Mouse (Mus musculus) granulocyte monocyte progenitor cell, adult 5-6 weeks (primary cell): ENCODE measurements at regions not wholly inside any gene's neighbourhood (a gene's known extent, or its start where the extent isn't known, plus 50 kb on each side); places are given as distances from the start of the nearest gene placed in this dataset.

Experiments used
- ATAC-seq: replicated peaks from 2 replicates; pipeline ENCODE4 v1.8.0; 2016; ENCODE audit warnings: mild to moderate bottlenecking, moderate TSS enrichment, inconsistent platforms; ENCODE audit not compliant: poor library complexity, severe bottlenecking

DNA sequence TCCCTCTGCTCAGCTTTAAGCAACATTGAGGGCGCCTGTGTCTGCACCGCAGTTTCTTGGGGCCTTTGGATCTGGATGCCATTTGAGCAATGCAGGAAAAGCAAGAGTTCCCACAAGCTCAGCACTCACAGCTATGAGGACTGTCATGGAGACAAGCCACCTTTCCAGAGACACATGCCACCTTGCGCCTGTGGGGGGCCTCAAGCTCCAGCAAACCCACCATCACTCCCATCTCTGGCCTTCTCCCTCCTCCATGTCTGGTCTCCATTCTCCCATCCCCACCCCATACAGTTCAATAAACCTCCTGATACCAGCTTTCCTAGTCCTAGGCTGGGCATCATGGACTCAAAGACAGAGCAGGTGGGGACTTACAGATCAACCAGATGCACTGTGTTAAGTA, 97.8 kb downstream of the Wdr11 start:
- ATAC-seq, result no peak

DNA sequence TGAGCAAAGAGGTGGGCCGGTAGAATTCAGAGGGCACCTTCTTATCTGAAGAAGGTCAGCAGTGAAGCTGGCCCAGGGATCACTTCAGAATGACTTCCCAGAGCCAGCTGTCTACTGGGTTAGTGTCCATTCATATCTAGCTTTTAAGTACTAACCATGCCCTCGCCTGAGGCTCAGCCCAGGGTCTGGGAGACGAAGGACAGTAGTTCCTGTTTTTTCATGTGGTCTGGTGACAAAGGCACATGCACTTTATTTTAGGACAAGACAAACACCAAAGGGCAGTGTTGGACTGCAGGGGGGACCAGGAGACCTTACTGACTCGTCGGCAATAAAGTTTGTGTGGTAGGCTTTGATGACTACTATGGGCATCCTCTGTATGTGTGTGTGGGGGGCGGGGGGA, 99.2 kb downstream of the Wdr11 start:
- ATAC-seq, result peak; percentile 54

DNA sequence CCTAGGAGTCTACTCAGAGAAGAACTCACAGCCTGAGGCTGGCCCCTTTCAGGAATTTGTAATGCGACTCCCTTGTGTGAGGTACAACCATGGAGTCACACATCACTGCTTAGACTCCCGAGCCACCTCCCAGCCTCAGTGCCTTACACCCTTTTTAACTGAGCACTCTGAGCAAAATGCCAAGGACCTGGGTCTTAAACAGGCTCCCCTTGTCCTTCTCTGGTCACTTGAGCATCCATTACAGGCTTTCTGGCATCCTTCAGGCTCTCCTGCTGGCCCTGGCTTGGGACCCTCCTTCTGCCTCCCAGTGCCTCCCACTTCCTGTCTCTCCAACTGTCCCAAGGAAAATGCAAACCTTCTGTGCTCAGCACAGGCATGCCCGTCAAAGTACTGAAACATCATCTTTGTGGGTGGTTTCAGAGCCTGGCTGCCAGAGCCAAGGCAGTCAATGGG, 100.0 kb downstream of the Wdr11 start:
- ATAC-seq, result no peak

DNA sequence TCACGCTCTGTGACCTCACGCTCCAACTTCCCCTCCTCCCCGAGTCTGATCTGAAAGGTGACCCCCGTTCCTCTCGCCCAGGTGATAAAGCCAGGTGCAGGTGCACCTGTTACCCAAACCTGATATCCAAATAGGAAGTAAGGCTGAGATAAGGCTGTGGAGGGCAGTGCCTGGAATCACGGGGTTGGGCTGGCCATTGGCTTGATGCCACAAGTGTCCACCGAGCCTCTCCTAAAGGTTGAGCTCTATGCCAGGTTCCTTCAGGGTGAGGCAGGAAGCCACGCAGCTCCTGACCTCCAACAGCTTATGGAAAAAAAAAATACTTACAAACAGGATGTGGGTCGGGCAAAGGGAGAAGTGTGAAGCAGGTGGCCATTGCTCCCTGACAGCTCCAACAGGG, 102.0 kb downstream of the Wdr11 start:
- ATAC-seq, result peak; percentile 15; the same call in 1 of the 2 replicates

DNA sequence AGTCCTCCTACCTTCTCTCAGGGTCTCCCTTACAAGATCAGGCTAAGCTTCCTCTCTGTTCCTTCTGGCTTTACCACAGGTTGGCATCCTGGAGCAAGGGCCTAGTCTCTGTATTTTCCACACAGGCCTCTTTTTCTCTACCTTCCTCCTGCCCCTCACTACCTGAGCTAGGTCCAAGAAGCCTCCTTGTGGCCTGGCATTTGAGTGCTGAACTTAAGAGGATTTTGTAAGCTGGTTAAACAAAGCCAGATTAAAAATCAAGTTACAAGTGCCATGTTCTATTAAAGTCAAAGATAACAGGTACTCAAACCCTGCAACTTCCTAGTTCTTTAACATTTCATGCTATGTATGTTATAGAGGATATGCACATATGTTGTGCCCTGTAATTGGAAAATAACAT, 102.5 kb downstream of the Wdr11 start:
- ATAC-seq, result no peak

DNA sequence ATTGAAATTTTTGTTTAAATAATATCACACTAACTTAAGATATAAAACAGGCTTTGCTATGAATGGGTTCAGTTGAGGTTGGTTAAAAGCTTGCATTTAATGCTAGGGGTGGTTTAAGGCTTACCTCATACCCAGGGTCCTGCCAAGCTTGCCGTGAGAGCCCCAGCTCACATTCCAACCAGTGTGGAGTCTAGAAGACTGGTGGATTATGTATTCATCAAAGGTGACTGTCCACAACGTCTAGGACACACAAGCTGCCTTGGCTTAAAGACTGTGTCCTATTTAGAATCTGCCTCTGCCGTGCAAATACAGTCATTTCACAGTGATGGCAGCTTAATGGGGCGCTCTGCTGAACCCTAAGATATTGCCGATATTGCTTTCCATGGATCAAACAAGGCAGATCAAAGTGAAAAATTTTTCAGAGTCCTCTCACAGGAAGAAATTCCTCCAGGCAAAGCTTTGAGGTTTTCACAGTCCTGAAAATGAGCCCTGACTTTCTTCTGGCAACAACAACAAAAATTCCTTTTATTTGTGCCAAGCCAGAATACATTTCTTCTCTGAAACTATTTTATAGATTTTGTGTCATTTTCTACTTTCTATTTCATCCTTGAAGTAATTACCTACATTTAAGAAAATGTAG, 108.4 kb downstream of the Wdr11 start:
- ATAC-seq, result no peak

DNA sequence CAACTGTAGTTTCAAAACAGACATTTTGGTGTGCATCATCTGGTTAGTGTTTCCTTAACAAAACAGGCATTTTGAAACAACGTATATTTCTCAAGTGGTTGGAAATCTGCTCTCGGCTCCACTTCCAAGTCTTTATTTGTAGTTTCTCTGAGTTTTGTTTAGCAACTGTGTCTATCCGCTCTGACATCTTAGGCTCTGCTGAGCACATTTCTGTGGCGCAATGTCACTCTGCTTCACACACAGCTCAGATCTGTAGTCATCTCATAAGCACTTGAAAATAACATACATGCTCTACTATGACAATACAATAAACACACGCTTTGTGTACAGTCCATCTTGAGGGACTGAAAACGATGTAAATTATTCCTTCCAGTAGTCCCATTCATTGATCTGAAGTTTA, 135.9 kb downstream of the Wdr11 start:
- no peak for ATAC-seq

DNA sequence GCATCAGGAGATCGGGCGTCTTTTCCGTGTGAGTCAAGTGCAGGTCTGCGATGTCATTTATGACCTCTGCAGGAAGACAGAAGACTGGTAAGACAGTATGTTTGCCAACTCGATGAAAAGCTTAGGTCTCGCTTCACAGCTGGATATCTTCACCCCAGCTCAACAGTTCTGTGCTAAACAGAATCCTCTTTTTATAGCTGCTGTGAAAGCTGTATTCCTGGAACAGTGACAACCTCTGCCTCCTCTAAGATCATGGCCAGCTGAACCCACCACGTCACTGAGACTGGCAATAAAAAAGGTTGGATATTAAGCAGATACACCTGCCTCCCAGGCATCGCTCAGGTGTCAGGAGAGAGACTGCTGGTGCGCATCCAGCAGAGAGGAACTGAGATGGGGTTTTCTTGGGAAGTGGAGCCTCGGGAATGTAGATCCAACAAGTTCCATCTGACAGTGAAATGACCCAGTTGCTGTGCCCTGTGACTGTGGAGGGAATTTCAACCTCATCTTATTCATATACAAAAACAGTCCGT, 138.1 kb downstream of the Wdr11 start:
- no peak for ATAC-seq

DNA sequence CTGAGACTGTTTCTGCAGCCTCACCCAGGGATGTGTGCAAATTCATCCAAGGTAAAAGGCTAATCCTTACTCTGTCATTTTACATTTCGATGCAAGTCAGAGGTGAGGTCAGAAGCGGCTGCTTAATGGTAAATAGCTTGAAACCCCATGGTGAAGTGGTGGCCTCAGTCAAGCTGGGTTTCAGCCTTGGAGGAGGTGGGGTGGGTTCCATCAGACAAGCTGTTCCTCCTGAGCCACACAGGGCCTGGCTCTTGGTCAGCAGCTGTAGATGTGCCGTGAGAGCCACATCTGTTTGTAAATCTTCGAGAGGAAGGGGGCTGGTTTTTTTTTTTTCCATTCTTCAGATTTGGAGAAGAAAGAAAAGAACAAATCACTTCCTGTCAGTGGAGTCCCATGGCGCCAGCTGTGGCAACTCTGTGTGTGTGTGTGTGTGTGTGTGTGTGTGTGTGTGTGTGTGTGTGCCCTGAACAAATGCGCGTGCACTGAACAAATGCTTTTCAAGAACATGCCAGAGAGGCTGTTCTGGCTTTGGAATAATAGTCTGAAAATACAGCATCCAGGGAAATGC, 139.2 kb downstream of the Wdr11 start:
- no peak for ATAC-seq

DNA sequence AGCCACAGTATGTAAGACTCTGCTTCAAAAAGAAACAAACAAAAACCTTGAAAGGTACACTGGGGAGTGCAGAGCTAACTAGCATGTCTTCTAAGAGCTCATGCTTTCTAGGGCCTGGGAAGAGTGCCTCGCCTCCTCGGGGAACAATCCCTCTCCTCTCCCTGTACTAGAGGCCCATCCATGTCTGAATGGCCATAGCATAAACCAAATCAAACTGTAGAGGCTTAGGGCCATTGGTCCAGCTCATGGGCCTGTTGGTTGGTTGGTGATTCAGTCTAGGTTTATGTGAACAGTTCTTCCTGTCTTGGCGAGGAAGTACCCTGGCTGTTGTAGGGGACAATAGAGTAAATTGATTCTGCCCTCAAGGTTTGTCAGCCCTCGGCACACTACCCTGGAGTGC, 151.0 kb downstream of the Wdr11 start:
- no peak for ATAC-seq

DNA sequence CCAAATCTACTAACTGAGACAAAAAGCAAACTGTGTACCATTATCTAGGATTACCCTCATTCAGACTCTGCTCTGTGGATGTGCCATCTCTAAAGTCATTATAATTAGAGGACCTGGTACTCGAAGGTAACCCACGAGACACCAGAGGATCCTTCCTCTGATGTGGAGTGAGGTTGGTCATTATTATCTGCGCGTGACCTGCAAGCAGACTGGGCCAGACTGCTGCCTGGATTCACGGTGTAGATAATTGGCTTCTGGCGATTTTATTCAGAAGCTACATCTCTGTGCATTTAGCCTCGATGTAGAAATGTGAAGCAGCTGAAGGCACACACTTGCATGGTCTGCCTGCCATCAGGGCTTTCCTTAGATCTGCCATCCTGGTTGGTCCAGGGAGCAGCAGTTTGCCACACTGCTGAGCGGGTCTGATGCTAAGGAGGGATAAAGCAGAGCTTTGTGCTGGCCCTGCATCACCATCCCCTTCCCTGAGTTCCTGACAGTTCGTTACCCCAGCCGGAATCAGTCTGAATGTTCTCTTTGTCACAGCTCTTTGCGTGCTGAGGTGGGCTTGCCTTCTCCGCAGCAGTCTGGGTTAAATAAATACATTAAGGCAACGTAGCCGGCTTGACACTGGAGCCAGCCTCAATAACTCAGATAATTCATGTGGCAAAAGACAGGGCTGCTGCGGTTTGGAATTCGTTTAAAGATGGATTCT, 152.4 kb downstream of the Wdr11 start:
- ATAC-seq, result no peak

DNA sequence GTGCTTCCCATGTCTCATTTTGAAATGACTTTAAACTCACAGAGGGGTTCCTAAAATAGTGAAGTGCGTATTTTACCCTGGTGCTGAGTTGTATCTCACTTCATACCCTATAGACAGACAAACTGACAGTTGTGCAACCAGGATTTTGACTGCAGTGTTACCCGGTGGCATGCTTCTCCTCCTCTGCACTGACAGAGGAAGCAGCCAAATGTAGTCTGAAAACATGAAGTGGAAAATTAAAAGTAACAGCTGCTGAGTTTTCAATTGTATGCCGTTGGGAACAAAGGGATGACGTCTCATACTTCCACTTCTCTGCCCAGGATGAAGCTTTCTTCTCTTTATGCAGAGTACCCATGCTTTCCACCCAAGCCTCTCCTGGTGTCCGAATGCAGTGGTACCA, 155.0 kb downstream of the Wdr11 start:
- ATAC-seq, result peak; percentile 82

DNA sequence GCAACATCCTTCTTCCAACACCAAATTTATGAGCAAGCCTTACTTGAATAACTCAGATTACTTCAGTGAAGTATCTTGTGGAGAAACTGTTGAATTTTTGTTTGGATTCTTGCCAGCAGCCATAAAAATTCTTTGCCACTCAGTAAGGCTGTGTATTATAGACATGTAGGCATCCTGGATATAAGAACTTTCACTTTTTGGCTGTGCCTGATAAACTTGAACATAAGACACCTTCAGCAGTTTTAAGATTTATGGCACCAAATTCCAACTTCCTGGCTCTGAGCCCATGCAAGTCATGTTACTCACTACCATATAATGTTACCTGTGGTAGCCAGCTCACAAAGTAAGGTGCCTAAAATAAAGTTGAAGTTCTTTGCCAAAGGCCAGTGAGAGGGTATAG, 159.3 kb downstream of the Wdr11 start:
- no peak for ATAC-seq

DNA sequence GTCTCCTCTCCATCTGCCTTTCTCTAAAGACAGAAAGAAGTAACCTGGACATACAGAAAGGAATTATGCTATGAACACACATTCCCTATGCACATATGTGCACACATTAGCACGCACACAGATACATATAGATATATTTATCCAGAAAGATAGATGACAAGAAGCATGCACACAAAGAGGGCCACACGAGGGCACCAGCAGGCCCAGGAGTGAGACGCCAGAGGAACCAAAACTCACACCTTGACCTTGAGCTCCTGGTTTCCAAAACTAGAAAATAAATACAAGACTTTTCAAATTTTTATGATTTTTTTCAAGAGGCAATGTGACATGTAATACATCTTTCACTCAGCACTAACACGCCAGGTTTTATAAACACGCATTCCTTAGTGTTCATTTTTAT, 163.1 kb downstream of the Wdr11 start:
- no peak for ATAC-seq

DNA sequence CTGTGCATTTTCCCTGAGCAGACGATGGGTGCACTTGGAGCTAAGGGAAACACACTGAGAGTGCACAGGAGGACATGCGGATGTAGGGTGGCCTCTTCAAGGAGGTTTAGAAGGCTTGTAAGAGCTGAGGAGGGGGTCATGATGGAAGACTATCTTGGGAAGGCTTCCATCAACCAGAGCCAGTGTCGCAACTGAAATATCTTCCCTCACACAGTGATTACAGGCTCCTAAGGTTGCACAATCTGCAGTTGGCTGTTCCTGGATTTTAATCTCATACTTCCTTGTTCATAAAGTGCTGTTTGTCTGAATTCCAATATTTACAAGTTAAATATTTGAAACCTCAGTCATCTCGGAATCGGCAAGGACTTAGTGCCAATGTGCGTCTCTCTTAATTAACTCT, 164.5 kb downstream of the Wdr11 start:
- ATAC-seq, result peak; percentile 54

DNA sequence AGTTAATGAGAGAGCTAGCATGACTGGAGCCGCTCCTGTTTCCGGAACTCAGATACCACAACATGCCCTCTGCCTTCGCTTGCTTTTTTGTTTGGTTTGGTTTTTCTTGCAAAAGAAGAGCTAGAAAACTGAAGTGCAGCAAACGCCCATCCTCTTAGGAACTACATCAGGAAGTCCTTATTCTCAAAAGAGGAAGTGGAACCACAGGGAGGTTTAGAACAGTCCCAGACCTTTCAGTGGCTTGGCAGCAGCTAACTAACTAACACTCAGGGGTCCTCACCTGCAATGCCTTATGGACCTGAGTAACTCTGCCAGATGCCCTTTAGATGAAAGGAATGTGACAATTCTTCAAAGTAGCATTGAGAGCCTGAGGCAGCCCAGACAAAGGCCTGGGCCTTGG, 168.2 kb downstream of the Wdr11 start:
- peak; percentile 78 for ATAC-seq

DNA sequence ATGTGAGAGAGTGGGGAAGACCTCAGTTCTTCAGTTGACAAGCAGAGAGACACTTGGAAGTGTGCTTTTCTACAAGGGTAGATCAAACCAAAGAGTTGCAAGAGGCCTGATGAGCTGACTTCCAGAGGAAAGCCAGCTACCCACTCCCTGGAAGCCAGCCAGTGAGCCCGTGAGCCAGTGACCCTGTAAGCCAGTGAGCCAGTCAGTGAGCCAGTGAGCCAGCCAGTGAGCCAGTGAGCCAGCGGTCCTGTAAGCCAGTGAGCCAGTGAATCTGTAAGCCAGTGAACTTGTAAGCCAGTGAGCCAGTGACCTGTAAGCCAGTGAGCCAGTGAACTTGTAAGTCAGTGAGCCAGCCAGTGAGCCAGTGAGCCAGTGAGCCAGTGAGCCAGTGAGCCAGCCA, 168.7 kb downstream of the Wdr11 start:
- peak; percentile 6; the same call in 1 of the 2 replicates for ATAC-seq

DNA sequence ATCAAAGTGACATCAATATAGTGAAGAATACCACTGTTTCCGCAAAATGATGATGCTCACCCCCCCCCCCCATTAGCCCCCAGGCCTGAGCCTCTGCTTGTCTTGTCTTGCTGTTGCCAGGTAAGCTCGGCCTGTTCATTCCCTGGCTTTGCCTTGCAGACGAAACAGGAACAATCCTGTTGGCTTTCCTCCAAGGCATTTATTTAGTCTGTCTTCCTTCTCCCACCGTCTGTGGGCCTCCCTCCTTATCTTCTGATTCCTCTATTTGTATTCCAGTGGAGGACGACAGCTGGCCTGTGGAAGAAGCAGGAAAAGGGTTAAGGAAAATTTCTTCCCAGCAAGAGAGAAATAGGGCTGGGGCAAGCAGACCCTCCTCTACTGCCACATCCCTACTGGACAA, 172.1 kb downstream of the Wdr11 start:
- no peak for ATAC-seq

DNA sequence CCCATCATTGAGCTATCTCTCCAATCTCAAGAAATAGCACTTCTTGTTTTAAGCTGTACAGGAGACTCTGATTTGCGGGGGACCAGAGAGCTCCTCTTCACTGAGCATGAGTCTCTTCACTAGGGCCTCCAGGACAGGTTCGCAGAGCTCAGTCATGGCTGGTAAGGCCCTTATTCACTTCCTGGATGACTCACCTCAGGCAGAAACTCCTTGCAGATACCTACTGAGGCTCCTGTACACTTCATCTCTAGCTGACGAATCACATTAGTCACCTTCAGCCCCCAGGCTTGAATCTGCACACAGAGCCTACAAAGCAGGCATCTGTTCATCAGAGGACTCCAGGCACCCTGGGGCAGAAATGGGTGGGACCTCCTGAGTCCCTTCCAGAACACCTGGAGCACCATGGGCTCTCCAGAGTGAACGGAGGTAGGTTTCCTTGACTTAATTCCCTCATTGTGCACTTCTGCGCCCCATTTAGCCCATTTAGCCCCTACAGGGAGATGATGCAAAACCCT, 172.8 kb downstream of the Wdr11 start:
- no peak for ATAC-seq

DNA sequence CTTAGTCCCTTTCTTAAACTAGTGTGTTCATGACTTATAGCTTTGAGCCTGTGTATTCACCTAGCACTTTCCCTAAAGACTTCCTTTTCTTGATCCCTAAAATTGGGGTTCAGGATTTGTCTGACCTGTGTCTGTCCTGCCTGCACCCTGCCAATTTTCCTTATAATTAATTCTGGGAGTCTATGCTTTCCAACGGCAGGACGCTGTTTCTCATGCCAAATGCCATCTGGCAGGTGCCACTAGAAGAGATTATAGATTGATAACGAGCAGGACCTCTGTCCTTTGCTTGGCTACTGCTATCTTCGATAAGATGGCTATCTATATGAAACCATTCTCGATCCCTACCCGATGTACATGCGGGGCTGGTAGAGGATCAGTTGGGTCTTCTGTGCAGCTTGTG, 174.0 kb downstream of the Wdr11 start:
- ATAC-seq, result no peak

DNA sequence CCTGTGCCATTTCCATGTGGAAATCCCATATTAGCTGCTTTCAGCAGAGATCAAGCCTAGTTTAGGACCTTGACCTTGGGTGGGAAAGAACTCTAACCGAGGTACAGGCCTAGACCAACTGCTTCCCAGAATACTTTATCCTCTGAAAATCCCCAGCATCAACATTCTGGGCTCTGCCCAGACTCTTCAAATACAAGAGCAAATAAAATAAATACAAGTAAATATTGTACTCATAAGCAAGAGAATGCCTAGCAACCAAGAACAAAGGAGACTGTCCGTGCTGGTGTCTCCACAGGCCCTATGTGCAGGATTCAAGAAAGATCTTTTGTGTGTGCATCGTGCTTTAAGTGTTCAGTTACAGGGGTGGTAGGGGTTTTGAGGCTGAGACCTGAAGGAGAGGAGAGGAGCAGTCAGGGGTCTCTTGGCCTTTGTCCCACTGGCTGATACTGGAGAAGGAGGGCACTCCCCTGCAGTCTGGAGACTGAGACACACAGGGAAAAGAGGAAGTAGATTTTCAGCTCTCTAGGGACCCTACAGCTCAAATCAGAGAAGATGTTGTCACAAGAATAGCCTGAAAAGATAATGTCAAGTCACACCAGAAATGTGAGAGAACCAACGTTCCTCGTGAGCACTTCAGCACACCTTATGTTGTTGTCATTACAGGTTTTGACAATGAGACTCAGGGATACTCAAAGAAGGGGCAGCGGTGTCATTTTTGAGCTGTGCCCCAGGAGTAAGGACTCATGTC, 174.6 kb downstream of the Wdr11 start:
- peak; percentile 87 for ATAC-seq
